Mouse (Mus musculus) bone marrow macrophage, adult 2 months (primary cell): ENCODE measurements around the gene Sgip1.

ENCODE experiments used
- CTCF ChIP-seq: IDR thresholded peaks from 2 replicates; pipeline ENCODE4 v1.5.1; 2012; ENCODE audit warnings: low read depth, mild to moderate bottlenecking, low read length, moderate library complexity
- POLR2A ChIP-seq: IDR thresholded peaks from 2 replicates; pipeline ENCODE4 v1.6.1; 2012; ENCODE audit warnings: mild to moderate bottlenecking, low read depth, low read length, borderline replicate concordance

- TF ChIP-seq CTCF (no peak), POLR2A (no peak)
These were observed 99.1 kb downstream of the Sgip1 start for GRCm38 (mm10) chr4:102840062-102840798.
